Mouse (Mus musculus) embryonic fibroblast, embryonic 13.5 days (primary cell): ENCODE measurements around the gene Fbxo21.

Experiments used
- CTCF ChIP-seq: IDR thresholded peaks from 2 replicates; pipeline ENCODE4 v1.5.1; 2011; ENCODE audit warnings: mild to moderate bottlenecking, control low read depth, low read length, moderate library complexity, borderline replicate concordance; ENCODE audit not compliant: insufficient read depth
- POLR2A ChIP-seq: IDR thresholded peaks from 2 replicates; pipeline ENCODE4 v1.6.1; 2011; ENCODE audit warnings: low read depth, mild to moderate bottlenecking, control low read depth, low read length, moderate library complexity

GRCm38 (mm10) chr5:118045385-118045784 lies 68.9 kb downstream of the Fbxo21 start:
- TF ChIP-seq POLR2A: no peak
- TF ChIP-seq CTCF: no peak
